Mouse (Mus musculus): ENCODE measurements around the gene Large1. TPM values are rescaled to one million over a fixed set of nuclear protein-coding genes. Genes with fewer than 3 reads are reported as not detected.
"Not testable (repeated sequence)": the region's sequence is repeated elsewhere in the genome, so short reads cannot be mapped to it uniquely, and the experiment has no call there.

The Large1 gene
- polyA plus RNA-seq, 1 experiment from 2014 or later = 16.1 TPM

GRCm38 (mm10) chr8:73147236-73147635 lies 206.1 kb downstream of the Large1 start:
- Histone ChIP-seq H3K4me2 (no peak overlapping the region), H3K4me1 (replicated peaks) (no peaks in the 10 kb centered on the region), H3K4me3 (no peak overlapping the region), H3K9ac (no peak overlapping the region), H3K27me3 (no peaks in the 10 kb centered on the region), H3K27ac (replicated peaks) (no peak overlapping the region), H3K9me3 (no peaks in the 10 kb centered on the region), H3K36me3 (no peaks in the 10 kb centered on the region)
- no peak for ATAC-seq (ENCODE audit: low FRiP score, low read depth)
- 93% methylated on average over 3 of the region's 3 CpGs for WGBS

- no peak for ATAC-seq (ENCODE audit: low FRiP score, low read depth)
- WGBS = 8% methylated on average over 1 of the region's 1 CpGs
These were observed 210.5 kb downstream of the Large1 start for GRCm38 (mm10) chr8:73142660-73143395.

GRCm38 (mm10) chr8:73135397-73135796 lies 217.9 kb downstream of the Large1 start:
- Histone ChIP-seq H3K4me2 (no peak overlapping the region), H3K4me3 (no peak overlapping the region), H3K36me3 (peaks cover 6% of the 10 kb centered on the region; the same call in 1 of the 2 replicates), H3K9ac (no peak overlapping the region), H3K4me1 (replicated peaks) (no peaks in the 10 kb centered on the region), H3K9me3 (no peaks in the 10 kb centered on the region), H3K27me3 (no peaks in the 10 kb centered on the region), H3K27ac (replicated peaks) (no peak overlapping the region)
- WGBS = 90% methylated on average over 6 of the region's 6 CpGs
- no peak for ATAC-seq (ENCODE audit: low FRiP score, low read depth)

More at GRCm38 (mm10) chr8:73142660-73143395, 210.5 kb downstream of the Large1 start:
- Histone ChIP-seq H3K27ac (replicated peaks) (no peak overlapping the region), H3K27me3 (no peaks in the 10 kb centered on the region), H3K4me2 (no peak overlapping the region), H3K4me1 (replicated peaks) (no peaks in the 10 kb centered on the region), H3K9me3 (no peaks in the 10 kb centered on the region), H3K4me3 (no peak overlapping the region), H3K9ac (no peak overlapping the region), H3K36me3 (no peaks in the 10 kb centered on the region)

- Histone ChIP-seq H3K27ac (replicated peaks) (no peak overlapping the region), H3K9me3 (no peaks in the 10 kb centered on the region), H3K4me2 (no peak overlapping the region), H3K4me1 (replicated peaks) (no peaks in the 10 kb centered on the region), H3K27me3 (no peaks in the 10 kb centered on the region), H3K9ac (no peak overlapping the region), H3K36me3 (peaks cover 6% of the 10 kb centered on the region; the same call in 1 of the 2 replicates), H3K4me3 (no peak overlapping the region)
- ATAC-seq (ENCODE audit: low FRiP score, low read depth) = no peak
- 95% methylated on average over 2 of the region's 2 CpGs for WGBS
These were observed 221.3 kb downstream of the Large1 start for GRCm38 (mm10) chr8:73132080-73132479.

GRCm38 (mm10) chr8:73123864-73124499 lies 229.4 kb downstream of the Large1 start:
- no peak overlapping the region for H3K9ac ChIP-seq
- H3K27me3 ChIP-seq = no peaks in the 10 kb centered on the region
- H3K4me2 ChIP-seq = no peak overlapping the region
- no peaks in the 10 kb centered on the region for H3K9me3 ChIP-seq
- H3K4me3 ChIP-seq = no peak overlapping the region
- WGBS = 88% methylated on average over 5 of the region's 5 CpGs
- no peaks in the 10 kb centered on the region for H3K4me1 ChIP-seq (replicated peaks)
- H3K36me3 ChIP-seq = no peaks in the 10 kb centered on the region
- ATAC-seq (ENCODE audit: low FRiP score, low read depth) = no peak
- no peak overlapping the region for H3K27ac ChIP-seq (replicated peaks)

- Histone ChIP-seq H3K4me3 (no peak overlapping the region), H3K27ac (replicated peaks) (no peak overlapping the region), H3K9me3 (no peaks in the 10 kb centered on the region), H3K4me1 (replicated peaks) (no peaks in the 10 kb centered on the region), H3K9ac (no peak overlapping the region), H3K27me3 (no peaks in the 10 kb centered on the region), H3K4me2 (no peak overlapping the region), H3K36me3 (no peaks in the 10 kb centered on the region; the same call in 1 of the 2 replicates)
- WGBS = 100% methylated on average over 1 of the region's 1 CpGs
- ATAC-seq (ENCODE audit: low FRiP score, low read depth) = no peak
These were observed 240.9 kb downstream of the Large1 start for GRCm38 (mm10) chr8:73112332-73112895.

- Histone ChIP-seq H3K4me2 (no peak overlapping the region), H3K36me3 (no peaks in the 10 kb centered on the region; the same call in 1 of the 2 replicates), H3K4me1 (replicated peaks) (no peaks in the 10 kb centered on the region), H3K27ac (replicated peaks) (no peak overlapping the region), H3K27me3 (no peaks in the 10 kb centered on the region), H3K9me3 (no peaks in the 10 kb centered on the region), H3K4me3 (no peak overlapping the region), H3K9ac (no peak overlapping the region)
- no peak for ATAC-seq (ENCODE audit: low FRiP score, low read depth)
- 43% methylated on average over 1 of the region's 1 CpGs for WGBS
These were observed 249.3 kb downstream of the Large1 start for GRCm38 (mm10) chr8:73104089-73104488.

- 80% methylated on average over 5 of the region's 5 CpGs for WGBS
- Histone ChIP-seq H3K27me3 (no peaks in the 10 kb centered on the region), H3K4me2 (no peak overlapping the region), H3K4me3 (no peak overlapping the region), H3K27ac (replicated peaks) (no peak overlapping the region), H3K9me3 (no peaks in the 10 kb centered on the region), H3K36me3 (no peaks in the 10 kb centered on the region), H3K4me1 (replicated peaks) (no peaks in the 10 kb centered on the region), H3K9ac (no peak overlapping the region)
- no peak for ATAC-seq (ENCODE audit: low FRiP score, low read depth)
These were observed 252.3 kb downstream of the Large1 start for GRCm38 (mm10) chr8:73101069-73101468.

GRCm38 (mm10) chr8:73100607-73101006 lies 252.7 kb downstream of the Large1 start:
- not testable (repeated sequence) for H3K4me1 ChIP-seq (replicated peaks); H3K27me3 ChIP-seq; H3K4me3 ChIP-seq; ATAC-seq (ENCODE audit: low FRiP score, low read depth); H3K36me3 ChIP-seq; H3K4me2 ChIP-seq; H3K9ac ChIP-seq; H3K27ac ChIP-seq (replicated peaks); H3K9me3 ChIP-seq
- 28% methylated on average over 3 of the region's 3 CpGs for WGBS

- Histone ChIP-seq H3K27me3 (no peaks in the 10 kb centered on the region), H3K4me2 (no peak overlapping the region), H3K36me3 (no peaks in the 10 kb centered on the region), H3K27ac (replicated peaks) (no peak overlapping the region), H3K4me1 (replicated peaks) (no peaks in the 10 kb centered on the region), H3K9ac (no peak overlapping the region), H3K4me3 (no peak overlapping the region), H3K9me3 (no peaks in the 10 kb centered on the region)
- WGBS = 86% methylated on average over 3 of the region's 3 CpGs
- no peak for ATAC-seq (ENCODE audit: low FRiP score, low read depth)
These were observed 253.8 kb downstream of the Large1 start for GRCm38 (mm10) chr8:73099542-73099941.

GRCm38 (mm10) chr8:73096952-73097351 lies 256.4 kb downstream of the Large1 start:
- H3K9me3 ChIP-seq = no peaks in the 10 kb centered on the region
- H3K27me3 ChIP-seq = no peaks in the 10 kb centered on the region
- WGBS = 85% methylated on average over 2 of the region's 2 CpGs
- no peak overlapping the region for H3K4me2 ChIP-seq
- no peak for ATAC-seq (ENCODE audit: low FRiP score, low read depth)
- no peak overlapping the region for H3K9ac ChIP-seq
- H3K4me1 ChIP-seq (replicated peaks) = no peaks in the 10 kb centered on the region
- no peak overlapping the region for H3K4me3 ChIP-seq
- H3K36me3 ChIP-seq = no peaks in the 10 kb centered on the region
- no peak overlapping the region for H3K27ac ChIP-seq (replicated peaks)

GRCm38 (mm10) chr8:73077746-73078145 lies 275.6 kb downstream of the Large1 start:
- ATAC-seq (ENCODE audit: low FRiP score, low read depth); H3K27ac ChIP-seq (replicated peaks): not testable (repeated sequence)

More at GRCm38 (mm10) chr8:73077746-73078145, 275.6 kb downstream of the Large1 start:
- H3K4me3 ChIP-seq; H3K4me2 ChIP-seq; H3K27me3 ChIP-seq; H3K4me1 ChIP-seq (replicated peaks); H3K9ac ChIP-seq; H3K36me3 ChIP-seq; H3K9me3 ChIP-seq: not testable (repeated sequence)
- WGBS = 92% methylated on average over 1 of the region's 1 CpGs

All from hindbrain, embryonic 15.5 days (tissue).